Mouse (Mus musculus): ENCODE results near the gene Fmo2. TPM values are rescaled to one million over a fixed set of nuclear protein-coding genes. Genes with fewer than 3 reads are reported as not detected.

The Fmo2 gene
- polyA plus RNA-seq, 1 experiment, result 240 TPM

DNA sequence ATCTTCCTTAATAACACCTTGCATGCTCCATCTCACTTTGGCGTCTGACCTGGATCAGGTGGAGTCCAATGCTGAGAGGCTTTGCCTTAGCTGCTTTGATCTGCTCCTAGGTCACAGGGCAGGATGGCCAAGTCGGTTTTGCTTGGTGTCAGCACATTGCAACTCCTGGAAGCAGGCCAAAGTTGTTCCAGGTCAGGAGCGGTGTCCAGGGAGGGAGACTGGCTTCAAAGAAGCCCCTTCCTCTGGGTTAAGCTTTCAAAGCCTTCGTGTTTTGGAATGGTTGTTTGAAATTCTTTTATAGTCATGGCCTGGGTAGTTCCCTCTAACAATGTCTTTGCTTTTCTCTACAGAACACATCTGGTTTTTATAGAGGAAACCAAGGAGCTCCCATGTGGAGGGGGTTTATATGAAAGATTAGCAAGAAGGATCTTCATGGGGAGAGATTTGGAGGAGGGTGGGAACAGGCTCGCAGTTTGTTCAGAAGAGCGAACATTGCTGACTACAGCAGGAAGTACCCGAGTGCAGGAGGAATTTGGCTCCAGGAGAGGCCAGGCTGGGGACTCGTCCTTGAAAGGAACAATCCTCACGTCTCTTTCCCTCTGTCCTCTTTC lies 26.7 kb downstream of the Fmo2 start:
- Histone ChIP-seq H3K4me3 (replicated peaks; ENCODE audit: extremely low read depth, low read depth, low read length) (no peak overlapping the region), H3K4me1 (ENCODE audit: control insufficient read depth, insufficient read depth, low read length) (peaks cover 15% of the 10 kb centered on the region)
- TF ChIP-seq CTCF (IDR thresholded peaks at IDR 0.05; ENCODE audit: insufficient read depth, low read length), result no peak
- no peak for TF ChIP-seq POLR2A (IDR thresholded peaks at IDR 0.05; ENCODE audit: borderline replicate concordance, extremely low read depth, low read depth, low read length)
- DNase-seq, result no peak
- 19% methylated on average over 9 of the region's 9 CpGs for WGBS

DNA sequence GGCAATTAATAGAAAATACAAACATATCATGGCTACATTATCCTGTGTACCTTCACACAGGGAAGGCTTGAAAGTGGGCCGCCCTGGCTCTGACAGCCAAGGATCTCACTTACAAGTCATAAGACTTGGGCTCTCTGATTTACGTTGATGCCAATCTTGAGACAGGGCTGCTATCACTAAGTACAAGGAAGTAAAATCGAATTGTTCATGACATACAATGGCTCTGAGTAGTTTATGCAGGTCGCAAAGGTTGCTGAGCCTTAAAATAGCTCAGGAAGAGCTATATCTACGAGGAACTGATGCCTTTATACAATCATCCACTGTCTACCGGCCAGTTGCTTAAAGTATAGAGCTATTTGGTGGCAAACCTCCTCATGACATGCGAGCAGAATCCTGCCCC lies 27.5 kb downstream of the Fmo2 start:
- no peak overlapping the region for H3K4me3 ChIP-seq (replicated peaks; ENCODE audit: extremely low read depth, low read depth, low read length)
- DNase-seq, result no peak
- TF ChIP-seq CTCF (IDR thresholded peaks at IDR 0.05; ENCODE audit: insufficient read depth, low read length) (no peak), POLR2A (IDR thresholded peaks at IDR 0.05; ENCODE audit: borderline replicate concordance, extremely low read depth, low read depth, low read length) (no peak)
- peaks cover 18% of the 10 kb centered on the region for H3K4me1 ChIP-seq (ENCODE audit: control insufficient read depth, insufficient read depth, low read length)
- WGBS, result 52% methylated on average over 7 of the region's 7 CpGs

DNA sequence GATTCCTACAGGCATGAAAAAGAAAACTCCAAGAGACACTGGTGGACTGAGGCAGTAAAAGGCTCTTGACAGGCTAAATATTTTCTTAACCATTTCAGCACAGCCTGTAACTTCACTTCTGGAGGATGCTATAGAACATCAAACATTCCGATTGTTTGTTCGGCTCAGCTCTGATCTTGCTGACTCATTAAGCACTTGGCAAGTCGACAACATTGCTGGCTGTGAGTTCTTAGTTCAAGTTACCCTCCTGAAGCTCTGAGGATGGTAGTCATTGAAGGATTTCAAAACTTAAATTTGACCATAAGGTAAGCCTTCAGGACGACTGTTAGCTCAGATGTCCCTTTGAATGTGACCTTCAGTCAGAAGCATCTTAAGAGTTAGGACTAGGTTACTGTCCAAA lies 31.1 kb downstream of the Fmo2 start:
- TF ChIP-seq POLR2A (IDR thresholded peaks at IDR 0.05; ENCODE audit: borderline replicate concordance, extremely low read depth, low read depth, low read length) (no peak), CTCF (IDR thresholded peaks at IDR 0.05; ENCODE audit: insufficient read depth, low read length) (no peak)
- Histone ChIP-seq H3K4me3 (replicated peaks; ENCODE audit: extremely low read depth, low read depth, low read length) (no peak overlapping the region), H3K4me1 (ENCODE audit: control insufficient read depth, insufficient read depth, low read length) (peaks cover 18% of the 10 kb centered on the region)
- 47% methylated on average over 4 of the region's 4 CpGs for WGBS
- DNase-seq, result no peak

DNA sequence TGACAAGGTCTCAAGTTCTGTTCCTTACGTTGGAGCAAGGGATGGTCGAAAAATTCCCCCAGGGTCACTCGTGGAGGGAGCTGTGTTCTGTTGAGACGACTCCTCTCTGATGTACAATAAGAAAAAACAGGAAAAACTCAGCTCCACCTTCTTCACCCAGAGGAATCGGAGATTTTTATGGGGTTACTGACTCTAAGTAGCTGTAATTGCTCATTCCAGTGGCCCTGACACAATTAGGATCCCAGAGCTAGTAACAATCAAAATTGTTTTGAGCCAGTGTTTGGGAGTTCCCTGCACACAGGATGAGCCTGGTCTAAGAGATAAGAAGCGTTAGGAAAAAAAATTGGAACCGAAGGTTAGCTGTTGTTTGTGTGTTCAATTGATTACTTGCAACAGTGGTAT lies 32.2 kb downstream of the Fmo2 start, which contains the start of gene Fmo1:
Fmo1 (minus strand) TSS at position 331 of the 402 bp plus-strand sequence.
- TF ChIP-seq POLR2A (IDR thresholded peaks at IDR 0.05; ENCODE audit: borderline replicate concordance, extremely low read depth, low read depth, low read length), result peak; percentile 53; the same call in 1 of the 2 replicates
- TF ChIP-seq CTCF (IDR thresholded peaks at IDR 0.05; ENCODE audit: insufficient read depth, low read length), result no peak
- H3K4me3 ChIP-seq (replicated peaks; ENCODE audit: extremely low read depth, low read depth, low read length), result peak within 1 kb of the TSS; percentile 78
- DNase-seq, result no peak
- H3K4me1 ChIP-seq (ENCODE audit: control insufficient read depth, insufficient read depth, low read length), result peaks cover 10% of the 10 kb centered on the region
- WGBS, result 38% methylated on average over 7 of the region's 7 CpGs

DNA sequence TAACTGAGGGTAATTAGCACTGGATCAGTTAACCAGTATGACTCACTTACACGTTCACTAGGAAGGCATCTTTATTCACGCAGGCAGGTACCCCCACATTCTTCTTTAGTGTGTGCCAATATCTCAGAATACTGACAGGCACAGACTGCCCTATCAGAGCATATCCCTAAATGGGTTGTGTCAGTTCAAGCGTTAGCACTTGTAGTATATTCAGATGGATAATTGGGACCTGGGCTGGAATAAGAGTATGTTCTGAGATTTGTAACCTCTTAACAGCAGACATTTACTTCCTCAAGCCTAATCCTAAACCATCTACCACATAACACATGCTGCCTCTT lies 33.1 kb downstream of the Fmo2 start:
- 43% methylated on average over 3 of the region's 3 CpGs for WGBS
- H3K4me3 ChIP-seq (replicated peaks; ENCODE audit: extremely low read depth, low read depth, low read length), result peak overlapping the region; percentile 78
- no peak for DNase-seq
- peaks cover 9% of the 10 kb centered on the region for H3K4me1 ChIP-seq (ENCODE audit: control insufficient read depth, insufficient read depth, low read length)
- TF ChIP-seq CTCF (IDR thresholded peaks at IDR 0.05; ENCODE audit: insufficient read depth, low read length), result no peak
- no peak for TF ChIP-seq POLR2A (IDR thresholded peaks at IDR 0.05; ENCODE audit: borderline replicate concordance, extremely low read depth, low read depth, low read length)

DNA sequence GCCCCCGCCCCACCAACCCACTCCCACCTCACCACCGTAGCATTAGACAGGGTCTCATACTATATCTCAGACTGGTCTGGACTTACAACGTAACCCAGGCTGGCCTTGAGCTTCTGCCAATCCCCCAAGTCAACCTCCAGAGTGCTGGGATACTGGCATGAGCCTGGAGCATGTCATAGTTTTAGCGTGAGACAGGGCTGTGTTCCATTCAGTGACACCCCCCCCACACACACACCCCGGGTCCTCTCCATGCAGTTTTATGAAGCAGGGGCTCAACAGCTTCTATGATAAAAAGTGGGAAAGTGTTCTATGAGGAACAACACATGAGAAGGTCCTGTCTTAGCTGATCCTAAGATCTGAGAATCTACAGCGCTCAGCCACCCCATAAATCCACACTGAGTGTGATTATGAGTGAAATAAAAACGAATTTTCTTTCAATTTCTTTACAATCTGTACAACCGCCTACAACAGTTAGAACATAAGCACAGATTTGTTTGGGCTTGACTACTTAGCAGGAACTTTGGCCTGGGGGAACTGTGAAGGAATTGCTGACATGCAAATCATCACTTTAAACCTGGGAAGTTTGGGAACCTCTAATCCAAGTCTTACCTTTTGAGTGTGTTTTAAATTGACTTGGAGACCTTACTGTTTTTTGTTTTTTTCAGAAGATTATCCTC lies 33.6 kb downstream of the Fmo2 start:
- TF ChIP-seq POLR2A (IDR thresholded peaks at IDR 0.05; ENCODE audit: borderline replicate concordance, extremely low read depth, low read depth, low read length) (0 out of 2 replicates have a peak, but pooled peaks have one; percentile 9), CTCF (IDR thresholded peaks at IDR 0.05; ENCODE audit: insufficient read depth, low read length) (no peak)
- 46% methylated on average over 8 of the region's 8 CpGs for WGBS
- Histone ChIP-seq H3K4me3 (replicated peaks; ENCODE audit: extremely low read depth, low read depth, low read length) (peak overlapping the region; percentile 78), H3K4me1 (ENCODE audit: control insufficient read depth, insufficient read depth, low read length) (peaks cover 11% of the 10 kb centered on the region)
- DNase-seq, result no peak

DNA sequence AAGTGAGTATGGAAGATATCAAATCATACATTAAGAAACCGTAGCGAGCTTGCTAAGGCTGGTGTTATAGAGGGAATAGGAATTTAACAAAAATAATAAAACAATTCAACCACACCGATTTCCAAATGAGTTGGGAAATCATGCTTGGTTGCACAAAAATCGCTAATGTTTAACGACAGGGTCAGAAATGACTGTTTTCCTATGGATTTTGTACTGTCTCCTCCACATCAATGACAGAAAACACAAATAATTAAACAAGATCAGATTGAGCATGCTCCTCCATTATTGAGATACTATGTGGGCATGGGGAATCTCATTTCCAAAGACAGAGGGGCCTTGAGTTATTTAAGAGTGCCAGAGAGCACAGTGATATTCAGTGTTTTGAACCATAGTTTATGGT lies 34.2 kb downstream of the Fmo2 start:
- 66% methylated on average over 5 of the region's 5 CpGs for WGBS
- peak overlapping the region; percentile 60 for H3K4me3 ChIP-seq (replicated peaks; ENCODE audit: extremely low read depth, low read depth, low read length)
- TF ChIP-seq POLR2A (IDR thresholded peaks at IDR 0.05; ENCODE audit: borderline replicate concordance, extremely low read depth, low read depth, low read length) (no peak), CTCF (IDR thresholded peaks at IDR 0.05; ENCODE audit: insufficient read depth, low read length) (no peak)

DNA sequence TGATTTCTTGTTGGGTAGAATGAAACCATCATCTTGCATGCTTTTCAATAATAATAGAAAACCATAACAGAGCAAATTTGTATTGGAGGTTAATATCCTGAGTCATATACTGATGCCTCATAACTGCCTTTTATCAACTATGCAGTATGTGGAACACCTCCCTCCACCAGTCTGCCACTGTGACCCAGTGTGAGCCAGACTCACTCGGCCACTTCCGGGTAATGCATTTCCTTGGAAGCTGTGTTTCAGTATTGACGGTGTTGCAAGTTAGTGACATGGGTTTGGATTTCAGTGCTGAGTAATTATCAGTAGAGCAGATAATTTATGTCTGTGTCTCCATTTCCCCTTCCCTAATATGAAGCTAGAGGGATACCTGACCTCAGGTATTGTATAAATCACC lies 34.9 kb downstream of the Fmo2 start:
- DNase-seq, result no peak
- TF ChIP-seq CTCF (IDR thresholded peaks at IDR 0.05; ENCODE audit: insufficient read depth, low read length) (no peak), POLR2A (IDR thresholded peaks at IDR 0.05; ENCODE audit: borderline replicate concordance, extremely low read depth, low read depth, low read length) (peak; percentile 32; the same call in 1 of the 2 replicates)
- 50% methylated on average over 3 of the region's 3 CpGs for WGBS
- H3K4me1 ChIP-seq (ENCODE audit: control insufficient read depth, insufficient read depth, low read length), result peaks cover 18% of the 10 kb centered on the region
- H3K4me3 ChIP-seq (replicated peaks; ENCODE audit: extremely low read depth, low read depth, low read length), result peak overlapping the region; percentile 64

More for the DNA sequence above, 34.2 kb downstream of the Fmo2 start:
- no peak for DNase-seq
- H3K4me1 ChIP-seq (ENCODE audit: control insufficient read depth, insufficient read depth, low read length), result peaks cover 18% of the 10 kb centered on the region

DNA sequence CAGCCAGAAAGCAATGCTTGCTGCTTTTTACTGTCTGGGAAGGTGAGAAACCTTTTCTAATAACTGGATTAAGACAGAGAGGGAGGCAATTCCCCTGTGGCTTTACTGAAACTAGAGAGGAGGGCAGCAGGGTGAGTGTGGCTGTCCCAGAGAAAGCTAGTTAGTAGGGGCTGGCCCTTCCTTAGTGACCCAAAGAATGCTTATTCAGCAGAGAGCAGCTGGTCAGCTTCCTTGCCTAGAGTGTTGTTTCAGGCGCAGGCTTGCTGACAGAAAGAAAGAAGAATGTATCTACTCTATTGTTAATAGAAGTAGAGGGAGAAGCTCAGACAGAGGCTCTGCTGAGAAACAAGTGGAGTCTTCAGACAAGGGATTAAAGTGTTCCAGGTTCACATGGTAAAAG lies 36.2 kb downstream of the Fmo2 start:
- TF ChIP-seq POLR2A (IDR thresholded peaks at IDR 0.05; ENCODE audit: borderline replicate concordance, extremely low read depth, low read depth, low read length), result no peak
- TF ChIP-seq CTCF (IDR thresholded peaks at IDR 0.05; ENCODE audit: insufficient read depth, low read length), result no peak
- DNase-seq, result no peak
- WGBS, result 33% methylated on average over 1 of the region's 1 CpGs
- H3K4me1 ChIP-seq (ENCODE audit: control insufficient read depth, insufficient read depth, low read length), result peaks cover 16% of the 10 kb centered on the region
- peak overlapping the region; percentile 64 for H3K4me3 ChIP-seq (replicated peaks; ENCODE audit: extremely low read depth, low read depth, low read length)

Measured in lung, adult 2 months (tissue).